Mouse (Mus musculus) lung, adult 2 months (tissue): ENCODE data around the gene Bckdhb.

Experiments used
- CTCF ChIP-seq: fragments of 200-500 bp; IDR thresholded peaks from 2 replicates; pipeline ENCODE4 v1.5.1; 2011; ENCODE audit warnings: mild to moderate bottlenecking, low read length, control low read depth; ENCODE audit not compliant: insufficient read depth
- POLR2A ChIP-seq: fragments of 200-500 bp; IDR thresholded peaks from 2 replicates; pipeline ENCODE4 v1.6.1; 2011; ENCODE audit warnings: low read depth, mild to moderate bottlenecking, control low read depth, low read length, borderline replicate concordance; ENCODE audit errors: extremely low read depth

GRCm38 (mm10) chr9:84064113-84064512, 139.2 kb downstream of the Bckdhb start:
- TF ChIP-seq POLR2A (no peak), CTCF (no peak)
